Mouse (Mus musculus): Measurements from ENCODE around the gene Hoxb7.

GRCm38 (mm10) chr11:96255996-96256445, 30.4 kb upstream of the Hoxb7 start:
- no peak for TF ChIP-seq CTCF (IDR thresholded peaks at IDR 0.05; ENCODE audit: extremely low read depth, insufficient read length, insufficient replicate concordance, low read depth, low read length)
- no peak for TF ChIP-seq POLR2A (IDR thresholded peaks at IDR 0.05; ENCODE audit: low read depth, low read length)
